Mouse (Mus musculus): ENCODE measurements around the gene Adamts15. TPM values are rescaled to one million over a fixed set of nuclear protein-coding genes. Genes with fewer than 3 reads are reported as not detected.

Adamts15 gene
- total and polyA plus RNA-seq, 3 experiments = 0.22 TPM; not detected in 2

- H3K36me3 ChIP-seq (replicated peaks) = no peaks in the 10 kb centered on the region
- no peaks in the 10 kb centered on the region for H3K9me3 ChIP-seq (replicated peaks)
- TF ChIP-seq TAL1 (conservative IDR thresholded peaks at IDR 0.05; ENCODE audit: low read depth, low read length) (no peak), POLR2AphosphoS5 (IDR thresholded peaks at IDR 0.05; ENCODE audit: insufficient replicate concordance, low read depth, low read length) (no peak), GATA1 (IDR thresholded peaks at IDR 0.05; ENCODE audit: borderline replicate concordance, low read length) (no peak), GATA2 (IDR thresholded peaks at IDR 0.05; ENCODE audit: borderline replicate concordance, low read depth, low read length) (no peak), CTCF (IDR thresholded peaks at IDR 0.05; ENCODE audit: low read depth, low read length) (no peak)
- DNase-seq (ENCODE audit: low spot score) = no peak
- H3K4me1 ChIP-seq (ENCODE audit: insufficient read depth, low read depth, low read length) = no peaks in the 10 kb centered on the region
- no peak for ATAC-seq (ENCODE audit: extremely low read depth, insufficient number of reproducible peaks, low FRiP score, poor library complexity, severe bottlenecking)
- H3K27me3 ChIP-seq (ENCODE audit: insufficient read depth, low read length) = no peaks in the 10 kb centered on the region; the same call in 1 of the 2 replicates
- H3K4me3 ChIP-seq (ENCODE audit: low read depth, low read length) = no peak overlapping the region
Measured at GRCm38 (mm10) chr9:30910491-30910890, 11.8 kb downstream of the Adamts15 start.

GRCm38 (mm10) chr9:30908973-30909372 lies 13.3 kb downstream of the Adamts15 start:
- ATAC-seq (ENCODE audit: extremely low read depth, insufficient number of reproducible peaks, low FRiP score, poor library complexity, severe bottlenecking) = no peak
- Histone ChIP-seq H3K4me3 (ENCODE audit: low read depth, low read length) (no peak overlapping the region), H3K27me3 (ENCODE audit: insufficient read depth, low read length) (no peaks in the 10 kb centered on the region; the same call in 1 of the 2 replicates), H3K36me3 (replicated peaks) (no peaks in the 10 kb centered on the region), H3K4me1 (ENCODE audit: insufficient read depth, low read depth, low read length) (no peaks in the 10 kb centered on the region), H3K9me3 (replicated peaks) (no peaks in the 10 kb centered on the region)
- TF ChIP-seq CTCF (IDR thresholded peaks at IDR 0.05; ENCODE audit: low read depth, low read length) (no peak), GATA2 (IDR thresholded peaks at IDR 0.05; ENCODE audit: borderline replicate concordance, low read depth, low read length) (no peak), TAL1 (conservative IDR thresholded peaks at IDR 0.05; ENCODE audit: low read depth, low read length) (no peak), POLR2AphosphoS5 (IDR thresholded peaks at IDR 0.05; ENCODE audit: insufficient replicate concordance, low read depth, low read length) (no peak), GATA1 (IDR thresholded peaks at IDR 0.05; ENCODE audit: borderline replicate concordance, low read length) (no peak)
- DNase-seq (ENCODE audit: low spot score) = no peak

DNA sequence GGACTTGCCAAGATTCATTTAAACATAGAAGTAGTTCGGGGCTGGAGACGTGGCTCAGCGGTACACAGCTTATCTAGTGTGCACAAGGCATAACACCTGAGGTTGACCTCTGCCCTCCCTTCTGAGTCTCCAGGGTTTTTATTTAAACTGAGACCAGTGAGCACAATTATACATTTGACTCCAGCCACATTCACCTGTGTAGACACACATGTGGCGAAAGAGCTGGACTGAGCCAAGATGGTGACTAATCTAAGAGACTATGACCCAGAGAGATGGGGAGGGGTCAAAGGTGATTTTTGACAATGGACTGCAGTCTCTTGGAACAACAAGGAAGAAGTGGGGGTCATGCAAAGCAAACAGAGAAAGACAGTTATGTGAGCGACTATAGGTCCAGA lies 14.0 kb downstream of the Adamts15 start:
- Histone ChIP-seq H3K9me3 (replicated peaks) (no peaks in the 10 kb centered on the region), H3K4me1 (ENCODE audit: insufficient read depth, low read depth, low read length) (no peaks in the 10 kb centered on the region), H3K27me3 (ENCODE audit: insufficient read depth, low read length) (no peaks in the 10 kb centered on the region; the same call in 1 of the 2 replicates), H3K36me3 (replicated peaks) (no peaks in the 10 kb centered on the region), H3K4me3 (ENCODE audit: low read depth, low read length) (no peak overlapping the region)
- DNase-seq (ENCODE audit: low spot score) = no peak
- no peak for ATAC-seq (ENCODE audit: extremely low read depth, insufficient number of reproducible peaks, low FRiP score, poor library complexity, severe bottlenecking)
- TF ChIP-seq GATA2 (IDR thresholded peaks at IDR 0.05; ENCODE audit: borderline replicate concordance, low read depth, low read length) = no peak

- Histone ChIP-seq H3K4me1 (ENCODE audit: insufficient read depth, low read depth, low read length) (no peaks in the 10 kb centered on the region), H3K9me3 (replicated peaks) (no peaks in the 10 kb centered on the region), H3K27me3 (ENCODE audit: insufficient read depth, low read length) (no peaks in the 10 kb centered on the region; the same call in 1 of the 2 replicates), H3K36me3 (replicated peaks) (no peaks in the 10 kb centered on the region), H3K4me3 (ENCODE audit: low read depth, low read length) (no peak overlapping the region)
- no peak for DNase-seq (ENCODE audit: low spot score)
- TF ChIP-seq CTCF (IDR thresholded peaks at IDR 0.05; ENCODE audit: low read depth, low read length) = no peak
- no peak for TF ChIP-seq GATA1 (IDR thresholded peaks at IDR 0.05; ENCODE audit: borderline replicate concordance, low read length)
- TF ChIP-seq GATA2 (IDR thresholded peaks at IDR 0.05; ENCODE audit: borderline replicate concordance, low read depth, low read length) = no peak
- TF ChIP-seq POLR2AphosphoS5 (IDR thresholded peaks at IDR 0.05; ENCODE audit: insufficient replicate concordance, low read depth, low read length) = no peak
- TF ChIP-seq TAL1 (conservative IDR thresholded peaks at IDR 0.05; ENCODE audit: low read depth, low read length) = no peak
- no peak for ATAC-seq (ENCODE audit: extremely low read depth, insufficient number of reproducible peaks, low FRiP score, poor library complexity, severe bottlenecking)
Measured at GRCm38 (mm10) chr9:30907677-30908295, 14.5 kb downstream of the Adamts15 start.

GRCm38 (mm10) chr9:30906426-30906825 lies 15.8 kb downstream of the Adamts15 start:
- no peaks in the 10 kb centered on the region for H3K4me1 ChIP-seq (ENCODE audit: insufficient read depth, low read depth, low read length)
- H3K4me3 ChIP-seq (ENCODE audit: low read depth, low read length) = no peak overlapping the region
- H3K9me3 ChIP-seq (replicated peaks) = no peaks in the 10 kb centered on the region
- DNase-seq (ENCODE audit: low spot score) (no peak), ATAC-seq (ENCODE audit: extremely low read depth, insufficient number of reproducible peaks, low FRiP score, poor library complexity, severe bottlenecking) (no peak)
- no peaks in the 10 kb centered on the region for H3K36me3 ChIP-seq (replicated peaks)
- H3K27me3 ChIP-seq (ENCODE audit: insufficient read depth, low read length) = peaks cover 2% of the 10 kb centered on the region; the same call in 1 of the 2 replicates
- TF ChIP-seq POLR2AphosphoS5 (IDR thresholded peaks at IDR 0.05; ENCODE audit: insufficient replicate concordance, low read depth, low read length) = no peak
- no peak for TF ChIP-seq TAL1 (conservative IDR thresholded peaks at IDR 0.05; ENCODE audit: low read depth, low read length)
- TF ChIP-seq GATA1 (IDR thresholded peaks at IDR 0.05; ENCODE audit: borderline replicate concordance, low read length) = no peak
- TF ChIP-seq CTCF (IDR thresholded peaks at IDR 0.05; ENCODE audit: low read depth, low read length) = no peak
- TF ChIP-seq GATA2 (IDR thresholded peaks at IDR 0.05; ENCODE audit: borderline replicate concordance, low read depth, low read length) = no peak

DNA sequence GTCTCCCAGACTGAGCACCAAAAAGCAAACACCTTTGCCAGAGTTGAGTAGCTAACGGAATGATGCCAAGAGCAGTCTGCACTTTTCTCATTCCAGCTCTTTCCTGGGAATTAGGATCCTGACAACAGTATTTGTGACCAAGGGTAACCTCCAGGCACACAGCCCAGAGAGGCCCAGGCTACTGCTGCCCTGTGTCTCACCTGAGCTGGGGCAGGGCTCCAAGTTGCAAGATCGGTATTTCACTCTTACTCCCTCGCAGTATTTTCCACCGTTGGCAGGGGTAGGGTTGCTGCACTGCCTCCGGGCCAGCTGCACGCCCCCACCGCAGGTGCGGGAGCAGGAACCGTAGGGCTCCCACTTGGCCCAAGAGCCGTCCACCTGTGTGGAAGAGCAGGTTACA lies 16.4 kb downstream of the Adamts15 start:
- Histone ChIP-seq H3K36me3 (replicated peaks) (no peaks in the 10 kb centered on the region), H3K4me3 (ENCODE audit: low read depth, low read length) (no peak overlapping the region)
- no peak for ATAC-seq (ENCODE audit: extremely low read depth, insufficient number of reproducible peaks, low FRiP score, poor library complexity, severe bottlenecking)

More for the DNA sequence above, 16.4 kb downstream of the Adamts15 start:
- no peak for DNase-seq (ENCODE audit: low spot score)
- TF ChIP-seq GATA2 (IDR thresholded peaks at IDR 0.05; ENCODE audit: borderline replicate concordance, low read depth, low read length) (no peak), POLR2AphosphoS5 (IDR thresholded peaks at IDR 0.05; ENCODE audit: insufficient replicate concordance, low read depth, low read length) (no peak), GATA1 (IDR thresholded peaks at IDR 0.05; ENCODE audit: borderline replicate concordance, low read length) (no peak), TAL1 (conservative IDR thresholded peaks at IDR 0.05; ENCODE audit: low read depth, low read length) (no peak), CTCF (IDR thresholded peaks at IDR 0.05; ENCODE audit: low read depth, low read length) (no peak)
- Histone ChIP-seq H3K27me3 (ENCODE audit: insufficient read depth, low read length) (peaks cover 2% of the 10 kb centered on the region; the same call in 1 of the 2 replicates), H3K9me3 (replicated peaks) (no peaks in the 10 kb centered on the region), H3K4me1 (ENCODE audit: insufficient read depth, low read depth, low read length) (no peaks in the 10 kb centered on the region)
